Mouse (Mus musculus) CH12.LX (cell line): ENCODE data around the gene Esrra.
"Not testable (repeated sequence)": the region's sequence is repeated elsewhere in the genome, so short reads cannot be mapped to it uniquely, and the experiment has no call there.

Experiments used
- CTCF ChIP-seq, 2 experiments: IDR thresholded peaks in 1 of 2; conservative IDR thresholded peaks in 1 of 2; 2 replicates each; pipeline ENCODE4 v1.5.1; 2011 to 2012; ENCODE audit warnings: low read depth in 2 of 2, low read length in 2 of 2, improper control_type of control experiment in 1 of 2, inconsistent platforms in 1 of 2, mild to moderate bottlenecking in 1 of 2, moderate library complexity in 1 of 2
- E2F4 ChIP-seq: IDR thresholded peaks from 2 replicates; pipeline ENCODE4 v1.6.1; 2011; ENCODE audit warnings: low read depth, low read length, improper control_type of control experiment; ENCODE audit not compliant: insufficient replicate concordance
- EP300 ChIP-seq: IDR thresholded peaks from 2 replicates; pipeline ENCODE4 v1.6.1; 2011; ENCODE audit warnings: low read length, improper control_type of control experiment
- JUN ChIP-seq: IDR thresholded peaks from 2 replicates; pipeline ENCODE4 v1.6.1; 2011; ENCODE audit warnings: low read depth, mild to moderate bottlenecking, low read length, improper control_type of control experiment, moderate library complexity; ENCODE audit not compliant: insufficient read depth
- MAX ChIP-seq: IDR thresholded peaks from 2 replicates; pipeline ENCODE4 v1.6.1; 2011; ENCODE audit warnings: low read length, improper control_type of control experiment
- POLR2A ChIP-seq: IDR thresholded peaks from 2 replicates; pipeline ENCODE4 v1.6.1; 2011; ENCODE audit warnings: low read depth, mild to moderate bottlenecking, improper control_type of control experiment, low read length
- RCOR1 ChIP-seq: conservative IDR thresholded peaks from 2 replicates; pipeline ENCODE4 v1.6.1; 2012; ENCODE audit warnings: low read depth, mild to moderate bottlenecking, inconsistent platforms, low read length, improper control_type of control experiment
- USF2 ChIP-seq: conservative IDR thresholded peaks from 2 replicates; pipeline ENCODE4 v1.6.1; 2011; ENCODE audit warnings: low read depth, low read length, improper control_type of control experiment
- ZNF384 ChIP-seq: IDR thresholded peaks from 2 replicates; pipeline ENCODE4 v1.6.1; 2012; ENCODE audit warnings: low read depth, low read length, improper control_type of control experiment, inconsistent platforms

DNA sequence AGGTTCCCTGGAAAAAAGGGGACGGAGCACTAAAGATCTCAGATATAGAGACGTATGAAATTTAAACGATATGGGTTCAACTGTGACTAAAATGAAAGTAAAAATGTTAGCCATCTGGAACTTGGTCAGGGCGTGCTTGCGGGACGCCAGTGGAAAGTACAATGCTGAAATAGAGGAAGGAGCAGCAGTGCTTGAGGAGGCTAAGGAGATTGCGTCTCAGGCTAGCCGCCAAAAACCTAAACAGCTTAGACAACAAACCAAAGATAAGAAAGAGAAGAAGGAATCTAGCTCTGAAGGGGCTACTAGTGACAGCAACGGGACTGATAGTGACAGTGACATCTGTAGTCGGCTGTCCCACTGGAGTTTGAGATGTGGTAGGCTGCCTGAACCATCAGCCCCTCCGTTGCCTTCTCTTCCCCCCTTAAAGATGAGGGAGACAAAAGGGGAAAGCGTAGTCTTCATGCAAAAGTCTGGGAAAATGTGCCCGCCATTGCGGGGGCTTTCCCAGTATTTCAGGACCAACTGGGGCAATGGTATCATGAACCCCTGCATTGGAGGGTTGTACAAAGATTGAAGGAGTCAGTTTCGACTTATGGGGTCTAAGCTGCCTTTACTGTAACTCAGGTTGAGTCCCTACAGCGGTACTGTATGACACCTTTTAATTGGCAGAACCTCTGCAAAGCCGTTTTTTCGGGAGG lies 25.9 kb downstream of the Esrra start:
- not testable (repeated sequence) for TF ChIP-seq CTCF (conservative IDR thresholded peaks at IDR 0.05 in 1 of 2, IDR thresholded peaks at IDR 0.05 in 1 of 2; ENCODE audit: low read depth in 2 of 2, low read length in 2 of 2); ZNF384; POLR2A; JUN; EP300; MAX; RCOR1; E2F4; USF2
